Comparison of ENCODE assay signal across 8 mouse cellular contexts in genomic region chr13:93792945-93793642, GRCm38 (mm10). TPM values are rescaled to one million over a fixed set of nuclear protein-coding genes. Genes with fewer than 3 reads are reported as not detected.
DNase-seq lines count a peak whose midpoint lies in the region; ATAC-seq and TF ChIP-seq lines count a peak whose summit lies in the region.

No protein-coding gene starts in this region.

- peak; percentile 20 to 87 for DNase-seq in adrenal gland, adult (ENCODE audit: inconsistent age in 2 of 2, low spot score in 1 of 2)
- no peak for DNase-seq in adrenal gland, adult 18-20 months (ENCODE audit: low spot score in 2 of 2)
- DNase-seq in 3134 (ENCODE audit: extremely low read depth, insufficient read length, low spot score) (peak; percentile 10), liver (peak; percentile 25)
- DNase-seq in embryonic facial prominence, embryonic 11.5 days (ENCODE audit: low spot score), result peak; percentile 86
- DNase-seq in hindbrain, postnatal 0 days (ENCODE audit: low spot score), result peak; percentile 89
- DNase-seq in neural tube, embryonic 10.5 days (ENCODE audit: extremely low spot score, low spot score), result peak; percentile 48
- DNase-seq in T-cell, adult 2 months (ENCODE audit: low spot score), result no peak

- 51% methylated on average over 11 of the region's 11 CpGs for WGBS in embryonic facial prominence, embryonic 11.5 days
- 53% methylated on average over 11 of the region's 11 CpGs for WGBS in hindbrain, postnatal 0 days

- no peaks in the 10 kb centered on the region for H3K36me3 ChIP-seq in embryonic facial prominence, embryonic 11.5 days (replicated peaks; ENCODE audit: control insufficient read depth, insufficient read depth, low read depth, low read length)
- no peaks in the 10 kb centered on the region for H3K36me3 ChIP-seq in hindbrain, postnatal 0 days (ENCODE audit: insufficient read depth, low read length)

- no peak overlapping the region for H3K4me2 ChIP-seq in embryonic facial prominence, embryonic 11.5 days (ENCODE audit: low read depth, low read length)
- no peak overlapping the region for H3K4me2 ChIP-seq in hindbrain, postnatal 0 days (ENCODE audit: low read depth, low read length)

- TF ChIP-seq CTCF in hindbrain, postnatal 0 days (IDR thresholded peaks at IDR 0.05; ENCODE audit: low read depth), result peak; percentile 64

- H3K27ac ChIP-seq in embryonic facial prominence, embryonic 11.5 days (replicated peaks; ENCODE audit: low read depth, low read length), result no peak overlapping the region
- H3K27ac ChIP-seq in hindbrain, postnatal 0 days, result no peak overlapping the region

- H3K9ac ChIP-seq in embryonic facial prominence, embryonic 11.5 days (replicated peaks; ENCODE audit: low read length), result no peak overlapping the region
- H3K9ac ChIP-seq in hindbrain, postnatal 0 days (replicated peaks; ENCODE audit: low read length), result no peak overlapping the region

- no peaks in the 10 kb centered on the region for H3K4me1 ChIP-seq in embryonic facial prominence, embryonic 11.5 days (ENCODE audit: control insufficient read depth, insufficient read depth, low read length)
- H3K4me1 ChIP-seq in hindbrain, postnatal 0 days (ENCODE audit: insufficient read depth, low read length), result no peaks in the 10 kb centered on the region

- H3K4me3 ChIP-seq in embryonic facial prominence, embryonic 11.5 days (ENCODE audit: low read depth, low read length), result no peak overlapping the region
- no peak overlapping the region for H3K4me3 ChIP-seq in hindbrain, postnatal 0 days (ENCODE audit: low read length)

- no peak; the same call in 1 of the 2 replicates for ATAC-seq in embryonic facial prominence, embryonic 11.5 days (replicated peaks; ENCODE audit: insufficient number of reproducible peaks, low FRiP score, low TSS enrichment, low read depth)
- peak; percentile 85 for ATAC-seq in hindbrain, postnatal 0 days

- no peaks in the 10 kb centered on the region for H3K9me3 ChIP-seq in embryonic facial prominence, embryonic 11.5 days (replicated peaks; ENCODE audit: control insufficient read depth, low read length)
- no peaks in the 10 kb centered on the region for H3K9me3 ChIP-seq in hindbrain, postnatal 0 days (ENCODE audit: low read length)

- H3K27me3 ChIP-seq in embryonic facial prominence, embryonic 11.5 days (ENCODE audit: control insufficient read depth, insufficient read depth, low read length), result no peaks in the 10 kb centered on the region
- H3K27me3 ChIP-seq in hindbrain, postnatal 0 days (ENCODE audit: insufficient read depth, low read length), result no peaks in the 10 kb centered on the region

RNA-seq across cellular contexts. Expression of gene Arsb, which starts 21.7 kb away (rescaled TPM):
- total RNA-seq in adrenal gland, adult 18-20 months (2021), result 10 to 100 TPM; 36.6 to 49.1 TPM
- polyA plus RNA-seq in embryonic facial prominence, embryonic 11.5 days (2014; fragmentation: Nextera tagmentation; extraction: Ambion mirVana), result 7.8 and 8.8 TPM in 2 replicates
- total RNA-seq in hindbrain, postnatal 0 days (2014; rRNA removed), result 16.0 and 19.0 TPM in 2 replicates
- 9.3 and 11.7 TPM in 2 replicates for polyA plus RNA-seq in hindbrain, postnatal 0 days (2015; fragmentation: Nextera tagmentation; extraction: Ambion mirVana)

Comparison
In these comparisons a context has a peak if more than half of its experiments do, and no peak if none do; other contexts are left out.
1. DNase-seq: peak in adrenal gland, adult (2 of 2), 3134 (single experiment), embryonic facial prominence, embryonic 11.5 days (single experiment), hindbrain, postnatal 0 days (single experiment), liver (single experiment) and neural tube, embryonic 10.5 days (single experiment); none in adrenal gland, adult 18-20 months (0 of 2) and T-cell, adult 2 months (single experiment).